Mouse (Mus musculus) layer of hippocampus, postnatal 36 days (tissue): Measurements from ENCODE around the gene Aldh3a1. TPM values are rescaled to one million over a fixed set of nuclear protein-coding genes. Genes with fewer than 3 reads are reported as not detected.
A peak's percentile ranks its signal among the peaks of the same experiment; 100 is the strongest.

Experiments used
- DNase-seq, 2 experiments: peaks; one replicate each; pipeline ENCODE4 v3.0.0; 2022
- total RNA-seq, 2 experiments: library from RNA; stranded (reverse); gene quantifications; 2 replicates each; pipeline ENCODE4 v1.2.3; 2021

Gene Aldh3a1
- total RNA-seq, 2 experiments from 2014 or later = 0.86 to 1.2 TPM

DNA sequence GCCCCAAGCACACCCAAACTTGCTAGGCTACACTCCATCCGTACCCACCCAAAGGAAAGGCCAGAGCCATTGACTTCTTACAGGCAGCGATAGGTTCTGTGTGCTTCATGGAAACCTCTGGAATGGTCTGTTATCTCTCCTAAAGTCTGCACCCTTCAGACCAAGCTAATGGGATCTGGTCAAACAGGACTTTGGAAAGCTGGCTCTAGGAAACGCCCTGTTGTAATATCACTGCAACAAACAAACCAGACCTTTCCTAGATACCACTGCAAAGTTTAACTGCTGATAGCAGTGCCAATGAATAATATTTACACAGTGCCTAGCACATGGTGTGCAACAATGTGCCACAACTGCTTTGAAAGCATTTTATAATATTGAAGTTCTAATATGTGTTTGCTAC is 28.7 kb downstream of the Aldh3a1 start:
- DNase-seq = no peak

DNA sequence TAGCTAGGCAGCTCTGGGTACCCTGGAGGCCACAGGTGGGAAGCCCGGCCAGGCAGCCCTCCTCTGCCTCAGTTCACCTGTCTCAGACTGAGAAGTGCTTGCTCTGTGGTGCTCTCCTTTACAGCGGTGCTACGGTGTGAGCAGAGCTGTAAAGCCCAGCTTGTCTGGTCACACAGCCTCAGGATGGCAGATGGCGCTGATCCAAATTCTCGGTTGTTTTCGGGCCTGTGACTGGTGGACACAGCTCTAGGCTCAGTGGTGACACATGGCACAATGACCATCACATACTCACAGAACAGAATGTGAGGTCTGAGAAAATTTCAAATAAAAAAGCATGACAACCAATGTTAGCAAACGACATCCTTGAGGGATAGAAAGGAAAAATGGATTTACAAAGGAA is 37.1 kb downstream of the Aldh3a1 start:
- no peak for DNase-seq

DNA sequence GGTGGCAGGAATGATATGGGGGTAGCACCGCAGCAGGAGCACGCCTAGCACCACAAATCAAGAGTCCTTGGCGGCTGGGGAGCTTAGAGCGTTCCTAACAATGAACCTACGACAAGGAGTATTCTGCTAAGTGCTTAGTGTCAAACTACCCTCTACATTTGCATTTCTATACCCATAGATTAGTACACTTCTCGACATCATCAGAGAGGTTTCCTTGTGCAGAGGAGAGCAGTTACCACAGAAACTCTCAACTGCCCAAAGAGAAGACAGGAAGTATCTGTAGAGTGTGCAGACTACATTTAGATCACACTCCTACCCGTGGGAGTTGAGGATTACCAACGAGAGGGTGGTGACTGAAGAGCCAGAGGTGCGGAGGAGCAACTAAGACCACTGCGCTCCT is 44.4 kb downstream of the Aldh3a1 start:
- DNase-seq = no peak

DNA sequence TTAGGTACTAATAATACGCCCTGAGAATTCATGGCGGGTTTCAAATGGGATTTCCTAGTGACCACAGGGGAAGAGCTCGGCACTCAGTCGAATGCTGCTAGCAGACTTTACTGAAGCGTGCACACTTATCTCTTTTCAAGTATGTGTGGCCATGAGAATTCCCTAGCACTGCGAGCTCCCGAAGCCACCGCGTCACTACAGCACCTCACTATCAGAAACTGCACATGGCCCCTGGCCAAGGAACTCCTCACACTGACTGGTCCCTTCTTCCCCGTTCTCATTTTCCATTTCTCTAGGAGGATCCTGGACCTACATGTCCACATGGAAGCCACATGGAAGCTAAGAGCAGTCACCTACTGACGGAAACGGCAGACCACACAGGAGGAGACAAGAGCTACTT is 45.5 kb downstream of the Aldh3a1 start:
- DNase-seq = no peak

DNA sequence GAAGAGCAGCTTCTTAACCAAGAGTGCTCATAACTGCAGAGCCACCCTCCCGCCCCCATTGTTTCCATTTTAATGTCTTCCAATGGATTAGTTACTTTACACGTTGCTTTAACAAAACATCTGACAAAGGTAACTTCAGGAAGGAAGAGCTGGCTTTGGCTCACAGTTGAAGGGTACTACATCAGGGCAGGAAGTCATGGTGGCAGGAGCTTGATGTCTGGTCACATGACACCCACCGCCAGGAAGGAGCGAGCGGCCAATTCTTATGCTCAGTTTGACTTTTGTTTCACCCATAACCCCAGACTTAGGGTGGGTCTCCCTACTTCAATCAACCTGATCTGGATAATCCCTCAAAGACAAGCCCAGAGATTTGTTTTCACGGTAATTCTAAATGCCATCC is 51.8 kb downstream of the Aldh3a1 start:
- no peak for DNase-seq

DNA sequence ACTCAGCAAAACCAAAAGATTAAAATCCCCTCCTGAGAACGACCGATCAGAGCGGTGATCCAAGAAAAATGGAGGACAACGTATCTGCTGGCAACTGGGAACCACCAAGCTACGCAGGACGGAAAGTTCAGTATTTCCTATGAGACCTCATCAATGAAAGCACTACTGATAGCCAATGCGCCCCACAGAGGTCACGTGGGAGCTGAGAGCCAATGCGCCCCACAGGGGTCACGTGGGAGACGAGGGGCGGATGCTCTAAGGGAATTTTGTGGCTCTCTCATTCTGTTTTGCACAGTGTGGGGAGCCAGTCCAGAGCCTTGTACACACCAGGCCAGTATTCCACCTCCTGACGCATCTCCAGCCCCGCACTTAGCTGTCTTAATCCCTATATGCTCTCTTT is 55.2 kb downstream of the Aldh3a1 start:
- DNase-seq = no peak

DNA sequence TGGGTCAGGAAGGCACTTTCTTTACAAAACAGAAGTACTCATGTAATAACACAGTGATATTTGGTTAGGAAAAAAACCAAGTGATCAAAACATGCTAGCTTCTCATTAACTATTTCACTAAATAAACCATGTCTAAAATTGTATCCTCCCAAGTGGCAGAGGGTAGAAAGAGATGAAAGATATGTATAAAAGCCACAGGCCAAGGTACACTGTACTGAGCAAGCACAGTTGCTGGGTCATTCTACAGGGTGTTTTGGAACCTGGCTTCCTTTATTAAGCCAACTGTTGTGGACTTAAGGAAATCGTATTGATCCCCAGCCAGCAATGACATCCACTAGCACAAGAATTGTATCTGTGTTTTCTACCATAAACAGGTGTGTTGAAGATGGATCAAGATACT is 56.5 kb downstream of the Aldh3a1 start:
- DNase-seq = no peak

DNA sequence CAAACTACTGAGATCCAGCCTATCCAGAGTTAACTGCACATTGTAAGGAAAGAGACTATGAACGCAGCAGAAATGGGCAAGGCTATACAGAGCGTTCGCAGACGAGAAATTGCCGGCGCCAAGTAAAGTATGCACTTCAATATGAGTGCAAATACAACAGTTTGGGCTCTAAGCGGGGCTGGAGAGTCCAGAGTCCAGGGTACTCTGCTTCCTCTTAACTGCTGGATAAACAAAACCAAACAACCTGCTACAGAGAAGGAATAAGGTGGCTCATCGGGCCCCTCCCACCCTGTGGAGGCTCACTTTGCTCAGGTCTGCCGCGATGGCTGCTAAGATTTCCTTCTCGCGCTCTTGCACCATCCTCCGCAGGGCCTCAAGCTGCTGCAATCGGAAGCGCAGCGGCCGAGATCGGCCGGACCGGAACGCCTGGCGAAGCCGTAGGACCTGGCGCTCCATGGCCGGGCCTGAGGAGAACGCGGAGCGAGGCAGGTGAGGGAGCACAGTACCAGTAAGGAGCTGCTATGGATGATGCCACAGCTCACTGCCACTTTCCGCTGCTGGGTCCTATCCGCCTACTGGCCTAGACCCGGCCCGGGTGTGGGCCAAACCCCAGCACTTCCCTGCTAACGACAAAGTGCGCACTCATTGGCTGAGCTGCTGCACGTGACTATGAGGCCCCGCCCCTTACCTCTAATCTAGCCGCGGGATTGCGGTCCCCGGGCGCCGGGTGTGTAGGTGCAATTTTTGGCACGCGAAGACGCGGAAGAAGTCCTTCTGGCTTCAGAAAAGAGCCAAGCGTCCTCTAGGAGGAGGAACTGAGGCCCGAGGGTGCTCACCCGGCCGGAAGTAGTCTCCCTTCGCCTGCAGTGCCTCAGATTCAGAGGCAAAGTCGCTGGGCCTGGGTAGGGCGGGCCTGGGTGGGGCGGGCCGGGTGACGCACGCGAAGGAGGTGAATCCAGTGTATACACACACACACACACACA is 59.5 kb downstream of the Aldh3a1 start, which contains the start of gene Aldh3a2:
Gene Aldh3a2, minus strand, starts transcription at position 914 of the 983 bp plus-strand sequence.
- DNase-seq = peak; percentile 90 to 92

Other genes starting within 250 kb of the Aldh3a1 start
- gene Kcnj12, start 185.0 kb upstream of the Aldh3a1 start, total RNA-seq = 1 to 10 TPM; 6.0 to 6.9 TPM
- gene Tnfrsf13b, start 80.8 kb upstream of the Aldh3a1 start, total RNA-seq = 1 to 10 TPM; 1.1 to 1.4 TPM
- gene Usp22, start 32.5 kb upstream of the Aldh3a1 start, total RNA-seq = 100 to 1,000 TPM; 211 to 228 TPM
- gene Aldh3a2, start 59.9 kb downstream of the Aldh3a1 start, total RNA-seq = 10 to 100 TPM; 57.8 to 60.8 TPM
- gene Slc47a2, start 135.3 kb downstream of the Aldh3a1 start, total RNA-seq = under 1 TPM in 1 of 2 experiments, not detected in 1; 0.15 TPM
- gene Slc47a1, start 170.8 kb downstream of the Aldh3a1 start, total RNA-seq = 1 to 10 TPM in 1 of 2 experiments, under 1 TPM in 1; 0.40 to 3.5 TPM
- gene Rnf112, start 246.6 kb downstream of the Aldh3a1 start, total RNA-seq = 100 to 1,000 TPM; 542 to 544 TPM